Mouse (Mus musculus): ENCODE results near the gene Fgf18.
A peak's percentile ranks its signal among the peaks of the same experiment; 100 is the strongest.

Fgf18 gene

DNA sequence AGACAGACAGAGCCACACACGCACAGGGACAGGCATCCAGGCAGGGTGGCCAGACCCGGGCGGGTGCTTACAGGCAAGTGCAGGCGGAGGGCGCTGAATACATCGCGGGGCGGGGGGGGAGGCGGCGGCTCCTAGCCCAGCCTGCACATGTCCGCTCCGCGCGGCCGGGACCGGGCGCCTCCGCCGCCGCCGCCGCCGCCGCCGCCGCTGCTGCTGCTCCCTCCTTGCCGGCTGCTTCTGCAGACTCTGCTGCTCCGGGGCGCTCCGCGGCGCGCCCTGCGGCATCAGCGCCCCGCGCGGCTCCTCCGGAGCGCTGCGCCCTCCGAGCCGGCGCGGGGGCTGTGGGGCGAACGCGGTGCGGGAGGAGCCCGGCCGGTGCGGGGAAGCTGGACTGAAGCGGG lies at the start of gene Fgf18:
Fgf18 (minus strand) TSS at position 230 of the 401 bp plus-strand sequence.
- DNase-seq (ENCODE audit: low spot score): peak; percentile 67

DNA sequence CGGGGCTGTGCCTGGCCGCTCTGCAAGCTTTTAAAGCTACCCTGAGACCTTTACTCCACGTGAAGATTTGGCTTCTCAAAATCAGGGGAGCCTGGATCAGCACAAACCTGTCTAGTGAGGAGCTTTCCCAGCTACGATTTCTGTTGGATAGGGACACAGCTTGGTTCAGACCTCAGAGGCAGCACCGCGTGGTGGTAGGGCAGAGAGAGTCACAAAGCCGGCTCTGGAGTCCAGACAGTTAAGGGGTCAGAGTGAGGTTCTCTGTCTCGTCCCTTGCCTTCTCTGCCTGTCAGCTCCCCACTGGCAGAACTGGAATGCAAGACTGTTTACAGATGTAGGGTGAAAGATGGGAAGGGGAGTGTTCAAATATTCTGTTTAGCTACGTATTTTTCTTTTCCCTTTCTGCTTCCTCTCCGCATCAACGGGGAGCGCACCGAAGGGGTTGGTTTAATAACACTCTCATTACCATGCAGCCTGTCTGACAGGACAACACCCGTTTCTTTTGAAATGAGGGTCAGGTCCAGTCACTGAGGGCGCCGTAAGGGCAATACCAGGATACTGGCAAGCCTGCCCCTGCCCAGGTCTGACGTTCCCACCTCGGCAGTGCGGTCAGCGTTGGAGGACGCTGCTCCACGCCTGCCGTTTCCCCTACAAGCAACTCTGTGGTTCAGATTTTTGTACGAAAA lies 49.4 kb upstream of the Fgf18 start:
- no peak for DNase-seq (ENCODE audit: low spot score)

DNA sequence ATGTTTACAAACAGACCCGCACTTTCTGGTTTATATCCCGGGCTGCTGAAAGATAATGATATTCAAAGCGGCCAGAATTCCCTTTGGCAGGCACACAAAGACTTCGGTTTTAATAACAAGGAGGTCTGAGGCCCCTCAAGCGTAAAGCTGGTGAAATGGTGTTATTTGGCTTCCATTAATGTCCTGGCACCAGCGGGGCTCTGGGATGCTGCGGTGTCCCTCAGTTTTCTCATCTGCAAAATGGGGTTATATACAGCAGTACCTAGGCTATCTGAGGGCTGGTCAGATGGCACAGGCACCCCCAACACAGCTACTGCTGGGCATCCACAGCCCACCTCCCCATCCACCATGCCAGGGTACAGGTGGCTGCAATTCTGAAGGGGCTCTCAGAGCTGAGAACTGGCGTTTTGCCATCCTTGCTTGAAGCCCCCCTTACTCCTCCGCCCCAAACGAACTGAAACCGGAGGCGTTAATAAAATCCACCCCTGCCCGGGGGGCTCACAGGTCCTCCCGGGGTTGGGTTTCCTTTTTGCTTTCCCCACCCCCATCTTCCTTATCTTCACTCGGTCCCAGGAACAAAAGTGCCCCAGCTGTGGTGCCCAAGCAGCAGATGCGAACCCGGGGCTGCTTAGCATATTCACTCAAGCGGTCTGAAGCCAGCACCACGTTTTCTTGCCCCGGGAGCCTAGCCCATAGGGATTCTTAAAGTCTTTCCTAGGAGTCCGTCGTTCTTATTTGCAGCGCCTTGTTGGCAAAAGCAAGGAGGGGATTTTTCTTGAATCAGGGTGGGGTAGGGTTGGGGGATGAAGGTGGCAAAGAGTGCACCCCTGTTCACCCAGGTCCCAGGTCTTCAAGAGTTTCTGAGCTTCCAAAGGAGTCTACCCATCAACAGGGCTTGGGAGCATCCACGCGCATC lies 48.6 kb upstream of the Fgf18 start:
- no peak for DNase-seq (ENCODE audit: low spot score)

DNA sequence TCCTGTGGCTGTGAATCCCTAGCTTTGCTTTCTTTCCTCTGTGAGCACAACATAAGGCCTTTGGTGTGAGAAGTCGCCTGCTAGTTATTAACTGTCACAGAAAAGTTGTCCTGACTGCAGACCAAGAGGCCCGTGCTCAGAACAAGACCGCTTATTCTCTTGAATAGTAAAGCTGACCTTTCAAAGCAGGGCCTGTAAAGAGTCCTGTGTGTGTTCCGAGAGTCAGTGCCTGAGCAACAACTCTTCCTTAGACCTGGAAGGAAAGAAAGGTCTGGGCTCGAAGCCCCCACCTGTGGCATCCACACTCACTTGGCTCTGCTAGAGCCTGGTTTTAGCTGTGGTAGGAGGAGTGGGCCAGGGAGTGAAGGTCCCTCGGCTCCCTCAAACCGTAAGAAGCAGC lies 47.9 kb upstream of the Fgf18 start:
- DNase-seq (ENCODE audit: low spot score): no peak

DNA sequence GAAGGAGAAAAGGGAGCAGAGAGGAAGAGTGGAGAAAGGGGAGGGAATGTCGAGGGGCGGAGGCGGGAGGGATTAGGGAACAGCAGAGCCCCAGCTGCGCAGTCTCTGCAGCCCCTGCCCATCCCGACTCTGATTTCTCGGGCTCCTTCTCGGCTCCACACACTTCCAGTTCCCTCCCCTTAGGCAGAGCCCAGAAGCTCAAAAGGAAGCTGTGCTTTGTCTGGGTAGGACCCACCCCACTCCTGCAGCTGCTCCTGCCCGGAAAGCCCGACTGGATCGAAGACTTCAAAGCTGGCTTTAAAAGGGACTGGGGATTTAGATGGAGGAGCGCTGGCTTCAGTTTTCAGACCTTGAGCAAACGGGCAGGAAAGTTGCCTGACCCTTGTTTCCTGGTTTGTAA lies 46.5 kb upstream of the Fgf18 start:
- DNase-seq (ENCODE audit: low spot score): no peak

DNA sequence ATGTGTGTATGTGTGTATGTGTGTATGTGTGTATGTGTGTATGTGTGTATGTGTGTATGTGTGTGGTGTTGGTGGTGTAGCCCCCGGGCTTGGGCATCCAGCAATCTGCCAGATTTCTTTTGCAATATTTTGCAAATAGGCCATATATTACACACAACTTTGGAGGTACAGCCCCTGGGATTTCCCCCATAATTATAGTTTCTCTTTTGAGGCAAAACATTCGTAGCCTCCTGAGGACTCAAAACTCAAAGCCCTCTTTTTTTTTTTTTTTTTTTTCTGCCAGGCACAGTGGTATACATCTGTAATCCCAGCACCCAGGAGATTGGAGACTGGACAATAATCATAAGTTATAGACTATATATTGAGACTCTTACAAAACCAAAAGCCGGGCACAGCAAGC lies 34.6 kb upstream of the Fgf18 start:
- DNase-seq (ENCODE audit: low spot score): no peak

DNA sequence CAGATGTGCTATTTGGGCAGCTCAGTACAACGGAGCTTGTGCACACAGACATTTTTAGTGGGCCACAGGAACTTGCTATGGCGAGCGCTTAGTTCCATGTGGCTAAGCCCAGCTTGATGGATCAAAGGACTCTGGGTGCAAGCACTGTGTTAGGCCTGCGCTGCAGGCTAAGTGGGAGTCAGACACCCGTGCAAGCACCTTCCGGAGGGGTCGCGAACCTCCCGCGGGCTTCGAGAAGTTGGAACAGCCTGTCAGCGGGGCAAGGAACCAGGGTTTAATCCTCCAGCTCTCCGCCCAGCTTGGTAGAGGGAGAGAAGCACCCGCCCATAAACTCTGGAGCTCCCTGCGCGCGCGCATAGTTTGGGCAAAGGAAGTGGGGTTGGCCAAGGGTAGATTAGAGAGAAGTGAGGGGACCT lies 33.5 kb upstream of the Fgf18 start:
- DNase-seq (ENCODE audit: low spot score): no peak

DNA sequence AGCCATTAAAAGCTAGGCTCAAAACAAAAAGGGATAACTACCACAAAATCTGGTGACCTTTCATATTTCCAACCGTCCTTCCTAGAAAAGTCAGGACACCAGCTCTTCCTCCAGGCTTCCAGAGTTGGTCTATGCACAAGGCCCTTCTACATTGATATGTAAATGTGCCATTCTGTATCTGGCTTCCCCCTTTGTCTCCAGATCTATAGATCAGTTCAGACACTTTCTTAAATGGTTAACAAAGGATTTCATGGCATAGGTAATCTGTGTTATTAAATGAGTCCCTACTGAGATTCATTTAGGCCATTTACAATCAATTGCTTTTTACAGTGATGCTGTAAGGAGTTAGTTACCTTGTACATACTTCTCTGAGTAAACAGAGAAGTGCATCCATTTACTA lies 32.6 kb upstream of the Fgf18 start:
- no peak for DNase-seq (ENCODE audit: low spot score)

DNA sequence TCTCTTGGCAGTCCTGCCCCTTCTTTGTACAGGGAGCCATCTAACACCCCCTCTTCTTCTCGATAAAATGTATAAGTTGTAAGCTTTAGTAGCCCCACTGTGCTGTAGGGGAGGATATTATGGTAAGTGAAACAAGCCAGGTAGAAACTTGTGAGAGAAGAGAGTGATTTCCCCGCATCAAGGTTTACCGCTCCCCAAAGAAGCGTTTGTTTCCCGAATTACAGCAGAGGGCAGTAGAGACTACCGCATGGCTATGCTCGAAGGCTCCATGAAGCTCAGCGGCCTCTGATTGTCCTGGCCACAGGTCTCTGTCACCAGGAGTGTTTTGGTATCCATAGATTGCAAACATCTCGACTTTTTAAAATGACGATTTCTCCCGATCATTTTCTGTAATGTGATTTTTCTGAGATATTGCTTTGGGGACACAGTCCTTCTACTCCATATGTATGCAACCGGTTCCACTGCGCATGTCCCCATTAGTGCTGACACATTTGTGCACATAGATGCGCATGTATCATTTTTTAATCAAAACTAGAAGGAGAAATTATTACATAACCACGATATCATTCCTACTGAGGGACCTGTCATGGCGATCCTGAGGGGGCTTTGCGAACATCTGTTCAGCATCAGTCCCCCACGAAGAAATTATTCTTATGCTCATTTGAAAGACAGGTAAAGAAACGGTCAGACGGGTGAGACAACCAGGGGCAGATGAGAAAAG lies 29.5 kb upstream of the Fgf18 start:
- peak; percentile 82 for DNase-seq (ENCODE audit: low spot score)

DNA sequence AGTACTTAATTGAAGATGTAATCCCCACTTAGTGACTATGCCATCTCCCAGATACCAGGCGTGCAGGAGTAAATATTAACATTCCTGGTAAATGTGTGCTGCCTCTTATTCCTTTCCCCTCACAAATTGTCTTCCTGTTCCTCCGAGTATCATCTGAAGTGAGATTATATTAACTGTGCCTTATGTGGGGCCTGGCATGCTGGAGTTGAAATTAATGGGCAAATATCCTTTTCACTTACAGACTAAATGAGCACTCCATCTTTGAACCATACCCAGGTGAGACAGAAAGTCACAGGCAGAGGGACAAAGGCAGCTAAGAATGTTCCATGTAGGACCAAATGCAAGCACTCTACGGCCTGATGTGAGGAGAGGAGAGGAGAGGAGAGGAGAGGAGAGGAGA lies 28.6 kb upstream of the Fgf18 start:
- DNase-seq (ENCODE audit: low spot score): no peak

DNA sequence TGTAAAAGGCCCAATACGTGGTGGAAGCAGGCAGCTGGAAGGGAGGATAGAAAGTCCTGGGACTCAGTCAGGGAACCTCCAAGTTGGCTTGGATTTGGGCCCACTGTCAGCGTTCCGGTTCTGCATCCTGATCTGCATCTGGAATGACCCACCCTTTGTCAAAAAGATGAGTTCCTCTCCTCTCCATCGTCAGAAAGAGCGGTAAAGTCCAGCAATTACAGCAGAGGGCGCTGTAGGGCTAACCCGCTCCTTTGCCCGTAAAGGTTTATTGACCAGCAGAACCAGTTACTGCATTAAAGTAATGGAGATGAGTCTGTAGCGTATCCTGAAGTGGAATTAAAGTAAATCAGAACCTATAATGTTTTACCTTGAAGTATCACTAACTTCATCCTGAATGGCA lies 23.3 kb upstream of the Fgf18 start:
- peak; percentile 78 for DNase-seq (ENCODE audit: low spot score)

DNA sequence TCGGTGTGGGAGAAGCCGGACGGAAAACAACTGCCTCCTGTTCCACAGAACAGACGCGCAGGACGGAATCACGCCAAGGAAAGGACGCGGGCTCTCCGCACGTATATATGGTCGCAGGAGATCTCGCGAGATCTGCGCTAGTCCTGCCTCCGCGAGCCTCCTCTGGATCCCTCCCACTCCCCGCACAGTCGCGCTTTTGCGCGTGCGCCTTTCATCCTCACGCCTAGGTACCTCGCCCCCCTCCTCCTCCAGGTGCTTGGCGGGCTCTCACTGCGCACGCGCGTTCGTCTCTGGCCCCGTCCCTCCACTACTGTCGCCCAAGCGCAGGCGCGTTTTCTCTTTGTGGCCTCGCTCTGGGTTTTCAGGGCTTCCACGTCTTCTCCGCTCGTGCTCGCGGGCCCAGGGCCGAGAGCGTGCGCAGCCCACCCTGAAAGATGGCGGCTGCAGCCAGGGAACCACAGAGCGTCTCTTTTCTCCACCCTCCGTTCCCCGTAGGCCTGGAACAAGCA lies 15.9 kb upstream of the Fgf18 start, which contains the start of gene Npm1:
Npm1 (minus strand) TSS at position 209 of the 509 bp plus-strand sequence.
- peak; percentile 100 for DNase-seq (ENCODE audit: low spot score)

DNA sequence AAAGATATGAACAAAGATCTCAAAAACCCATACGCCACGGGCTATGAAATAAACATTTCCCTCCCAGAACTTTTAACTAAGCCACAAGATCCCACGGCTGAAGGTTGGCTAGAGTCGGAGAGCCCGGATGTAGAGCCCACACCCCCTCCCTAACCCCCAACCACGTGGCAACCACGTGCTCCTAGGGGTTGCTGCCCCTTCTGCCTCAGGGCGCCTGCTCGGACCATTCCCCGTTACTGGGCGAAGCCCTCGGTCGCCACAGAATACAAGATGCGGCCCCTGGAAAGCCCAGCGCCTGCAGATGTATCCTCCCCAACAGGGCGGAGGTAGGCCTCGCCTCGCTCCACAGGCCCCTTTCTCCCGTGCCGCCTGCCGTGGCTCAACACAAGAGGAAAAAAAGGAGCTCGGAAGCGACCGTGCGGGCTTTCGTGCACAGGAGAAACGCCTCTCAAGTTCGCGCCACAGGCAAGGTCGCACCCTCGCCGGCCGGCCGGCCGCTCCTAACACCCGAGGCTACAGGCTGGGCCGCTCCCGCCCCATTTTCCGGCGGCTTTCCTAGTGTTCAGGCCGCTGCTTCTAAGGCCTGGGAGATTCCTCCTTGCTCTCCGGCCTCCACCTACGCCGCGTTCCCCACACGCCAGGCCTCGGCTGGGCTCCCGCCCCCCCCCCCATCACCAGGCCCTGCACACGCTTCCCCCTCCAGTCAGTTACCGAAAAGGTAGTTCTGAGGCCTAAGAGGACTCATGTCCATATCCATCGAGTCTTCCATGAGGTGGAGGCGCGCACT lies 15.2 kb upstream of the Fgf18 start:
- DNase-seq (ENCODE audit: low spot score): peak; percentile 92

DNA sequence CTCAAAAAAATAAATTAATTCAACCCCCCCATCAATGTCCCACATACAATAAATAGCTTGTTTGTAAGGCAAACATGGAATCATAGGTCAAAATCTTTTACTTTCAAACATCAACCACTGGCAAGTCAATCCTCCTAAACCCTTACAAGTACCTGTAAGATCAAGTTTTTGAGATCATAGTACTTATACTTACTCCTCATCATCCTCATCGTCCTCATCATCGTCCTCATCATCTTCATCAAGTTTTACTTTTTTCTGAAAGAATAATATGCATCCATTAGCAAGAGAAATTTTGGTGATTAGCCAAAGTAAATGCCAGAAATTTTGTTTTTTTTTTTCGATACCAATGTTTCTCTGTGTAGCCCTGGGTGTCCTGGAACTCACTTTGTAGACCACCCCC lies 12.5 kb upstream of the Fgf18 start:
- DNase-seq (ENCODE audit: low spot score): no peak

DNA sequence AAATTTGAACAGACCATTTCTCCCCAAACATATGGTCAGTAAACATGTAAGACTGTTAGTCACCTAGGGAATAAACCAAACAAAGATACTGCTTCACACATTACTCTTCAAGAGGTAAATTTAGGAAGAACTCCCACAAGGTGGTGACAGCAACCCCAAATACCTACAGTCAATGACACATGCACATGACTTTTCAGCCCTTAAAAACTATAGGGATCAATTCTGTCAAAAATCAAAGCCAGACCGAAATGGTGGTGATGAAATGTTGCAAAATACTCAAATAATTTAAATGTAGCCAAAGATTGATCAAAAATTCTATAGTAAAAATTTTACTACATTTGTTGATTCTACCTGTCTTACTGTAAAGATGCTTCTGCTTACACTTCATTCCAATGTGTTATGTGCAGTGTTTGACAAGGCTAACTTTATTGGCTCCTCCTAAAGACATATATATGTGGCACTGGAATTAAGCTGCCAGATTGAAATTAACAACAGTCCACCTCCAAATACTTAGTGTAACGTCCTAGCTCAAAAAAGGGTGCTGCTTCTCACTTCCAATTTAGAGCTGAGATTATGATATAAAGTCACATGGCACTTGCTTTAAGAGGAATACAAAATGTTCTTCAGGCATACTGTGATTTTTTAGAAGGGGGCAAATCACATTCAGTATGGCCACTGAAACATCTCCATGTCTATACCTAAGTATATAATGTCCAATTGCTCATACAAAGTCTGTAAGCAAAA lies 10.4 kb upstream of the Fgf18 start:
- no peak for DNase-seq (ENCODE audit: low spot score)

DNA sequence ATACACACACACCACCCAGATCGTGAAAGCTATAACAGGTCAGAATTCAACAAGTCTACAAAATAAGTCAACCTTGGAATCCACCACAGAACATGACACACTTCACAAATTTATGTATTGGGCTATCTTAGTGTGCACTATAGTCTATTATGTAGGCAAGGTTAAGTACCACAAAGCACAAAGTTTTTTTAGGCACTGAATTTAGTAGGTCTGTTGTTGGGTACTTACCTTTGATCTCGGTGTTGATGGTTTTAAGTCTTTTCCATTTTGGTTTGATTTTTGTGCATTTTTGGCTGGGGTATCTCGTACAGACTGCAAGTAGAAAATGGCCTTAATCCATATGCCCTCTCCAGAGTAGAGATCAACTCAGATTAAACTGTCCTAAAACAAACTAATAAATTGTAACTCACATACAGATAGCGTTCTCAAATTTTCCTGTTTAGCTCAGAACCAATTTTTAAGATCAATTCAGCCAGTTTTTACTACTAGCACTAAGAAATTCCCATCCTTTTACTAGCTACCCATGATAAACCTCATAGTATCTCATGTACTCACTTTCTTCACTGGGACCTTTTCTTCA lies 9.3 kb upstream of the Fgf18 start:
- no peak for DNase-seq (ENCODE audit: low spot score)

DNA sequence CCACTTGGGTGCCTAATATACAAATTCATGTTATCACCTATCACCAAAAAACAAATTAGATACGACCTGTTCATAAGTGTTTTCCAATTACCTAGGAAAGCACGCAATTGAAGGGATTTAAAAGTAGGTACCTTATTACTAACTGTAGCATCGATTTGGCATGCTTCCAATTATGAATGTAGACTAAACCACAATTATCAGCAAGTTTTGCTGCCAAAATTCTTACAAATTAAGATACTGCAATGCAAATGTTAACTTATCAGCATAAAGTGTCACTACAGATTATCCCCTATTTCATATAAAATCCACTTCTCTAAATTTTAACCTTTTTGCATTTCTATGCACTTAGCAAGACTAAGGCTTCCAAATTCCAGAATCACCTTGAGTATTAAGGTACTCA lies 7.3 kb upstream of the Fgf18 start:
- no peak for DNase-seq (ENCODE audit: low spot score)

DNA sequence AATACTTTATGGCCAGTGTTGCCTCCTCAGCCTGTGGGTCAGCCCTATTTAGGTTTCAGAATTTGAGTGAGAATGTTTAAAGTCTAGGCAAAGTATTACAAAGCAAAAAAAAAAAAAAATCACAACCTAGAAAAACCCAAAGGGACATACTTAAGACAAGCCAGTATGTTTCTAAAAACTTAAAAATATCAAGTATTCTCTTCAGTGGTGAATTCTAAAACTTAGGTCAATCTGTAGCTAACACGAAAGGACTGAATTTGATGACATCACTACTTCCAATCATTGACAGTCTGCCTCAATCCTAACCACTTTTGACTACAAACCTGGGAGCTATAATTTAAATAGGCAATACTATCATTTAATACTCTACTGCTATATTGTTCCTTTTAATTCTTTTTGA lies 5.8 kb upstream of the Fgf18 start:
- DNase-seq (ENCODE audit: low spot score): no peak

DNA sequence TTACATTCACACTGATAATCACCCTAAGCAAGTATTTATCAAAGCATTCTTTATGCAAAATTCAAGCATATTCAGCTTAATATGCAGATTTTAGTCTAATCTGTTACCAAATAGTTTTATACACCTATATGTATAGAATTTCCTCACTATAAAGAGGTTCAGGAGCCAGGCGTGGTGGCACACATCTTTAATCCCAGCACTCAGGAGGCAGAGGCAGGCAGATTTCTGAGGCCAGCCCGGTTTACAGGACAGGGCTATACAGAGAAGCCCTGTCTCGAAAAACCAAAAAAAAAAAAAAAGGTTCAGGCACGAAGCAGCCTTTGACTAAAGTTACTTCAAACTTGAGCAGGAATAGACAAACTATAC lies 4.6 kb upstream of the Fgf18 start:
- DNase-seq (ENCODE audit: low spot score): no peak

DNA sequence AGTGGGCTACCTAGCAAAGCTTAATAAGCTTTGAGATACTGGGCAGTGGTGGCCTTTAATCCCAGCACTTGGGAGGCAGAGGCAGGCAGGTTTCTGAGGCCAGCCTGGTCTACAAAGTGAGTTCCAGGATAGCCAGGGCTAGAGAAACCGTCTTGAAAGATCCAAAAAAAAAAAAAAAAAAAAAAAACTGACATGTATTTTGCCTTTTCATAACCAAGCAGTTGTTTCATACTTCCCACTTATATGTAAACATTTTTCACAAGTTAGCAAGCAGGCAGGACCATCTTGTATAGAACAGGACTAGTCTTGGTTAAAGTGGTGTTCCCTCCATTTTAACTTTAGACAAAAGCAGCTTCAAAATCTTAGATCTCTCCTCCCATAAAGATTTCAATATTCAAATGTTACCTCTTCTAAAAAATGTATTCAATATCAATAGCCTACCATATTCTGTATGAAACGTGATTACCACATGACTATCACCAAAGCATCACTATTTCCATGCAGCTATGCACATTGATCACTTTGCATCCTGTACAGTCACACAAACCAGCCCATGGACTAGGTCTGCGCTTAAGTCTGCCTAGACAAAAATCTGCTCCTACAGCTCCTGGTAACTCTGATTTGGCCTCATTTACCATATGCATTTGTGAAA lies 4.1 kb upstream of the Fgf18 start:
- DNase-seq (ENCODE audit: low spot score): no peak
